Mouse (Mus musculus) effector memory CD4-positive, alpha-beta T cell, adult 5 months (primary cell): Measurements from ENCODE around the gene Mybpc2. TPM values are rescaled to one million over a fixed set of nuclear protein-coding genes. Genes with fewer than 3 reads are reported as not detected.

Source experiments
- polyA plus RNA-seq: library from polyadenylated mRNA; unstranded; fragments of 100-300 nt; shearing (Covaris generic); gene quantifications from one replicate; pipeline ENCODE4 v1.2.1, GENCODE M21; 2017

Mybpc2 gene
- not detected for polyA plus RNA-seq

GRCm38 (mm10) chr7:44524502-44524901 is at the start of gene Mybpc2:
Gene Mybpc2 (minus strand): TSS chr7:44524656.

GRCm38 (mm10) chr7:44572213-44572701 is 47.8 kb upstream of the Mybpc2 start, which contains the start of gene Napsa:
Gene Napsa (plus strand): TSS chr7:44572380.

GRCm38 (mm10) chr7:44553826-44554225 is 29.4 kb upstream of the Mybpc2 start, which contains the start of gene Nr1h2:
Gene Nr1h2 (minus strand): TSS chr7:44553951.

GRCm38 (mm10) chr7:44548497-44549087 is 24.1 kb upstream of the Mybpc2 start, which contains the start of gene Pold1:
Gene Pold1 (minus strand): TSS chr7:44548849.

GRCm38 (mm10) chr7:44531946-44532732 is 7.7 kb upstream of the Mybpc2 start, which contains the start of gene Spib:
Gene Spib (minus strand): TSS chr7:44532071.

GRCm38 (mm10) chr7:44495992-44496770 is 28.3 kb downstream of the Mybpc2 start, which contains the start of the genes Emc10 and Fam71e1:
Gene Emc10 (minus strand): TSS chr7:44496529.
Gene Fam71e1 (plus strand): TSS chr7:44496581.

GRCm38 (mm10) chr7:44467811-44468411 is 56.5 kb downstream of the Mybpc2 start, which contains the start of gene Josd2:
Gene Josd2 (plus strand): TSS chr7:44467980.

GRCm38 (mm10) chr7:44465111-44465510 is 59.3 kb downstream of the Mybpc2 start, which contains the start of gene Aspdh:
Gene Aspdh (plus strand): TSS chr7:44465391.

Other genes with a start within 250 kb of the Mybpc2 start
- 0.12 TPM for gene Clec11a, start 217.8 kb downstream of the Mybpc2 start, polyA plus RNA-seq
- gene Shank1, start 214.4 kb downstream of the Mybpc2 start, polyA plus RNA-seq: 0.47 TPM
- 0.77 TPM for gene Syt3, start 140.6 kb downstream of the Mybpc2 start, polyA plus RNA-seq
- gene 1700008O03Rik, start 138.8 kb downstream of the Mybpc2 start, polyA plus RNA-seq: not detected
- not detected for gene Lrrc4b, start 95.6 kb downstream of the Mybpc2 start, polyA plus RNA-seq
- gene Aspdh, start 59.3 kb downstream of the Mybpc2 start, polyA plus RNA-seq: not detected
- gene Josd2, start 56.7 kb downstream of the Mybpc2 start, polyA plus RNA-seq: 71.6 TPM
- 178 TPM for gene Emc10, start 28.1 kb downstream of the Mybpc2 start, polyA plus RNA-seq
- 1.00 TPM for gene Fam71e1, start 28.1 kb downstream of the Mybpc2 start, polyA plus RNA-seq
- 0.17 TPM for gene Spib, start 7.4 kb upstream of the Mybpc2 start, polyA plus RNA-seq
- gene Pold1, start 24.2 kb upstream of the Mybpc2 start, polyA plus RNA-seq: 42.7 TPM
- gene Nr1h2, start 29.3 kb upstream of the Mybpc2 start, polyA plus RNA-seq: 201 TPM
- 0.76 TPM for gene Napsa, start 47.7 kb upstream of the Mybpc2 start, polyA plus RNA-seq
- 0.36 TPM for gene Kcnc3, start 66.0 kb upstream of the Mybpc2 start, polyA plus RNA-seq
- not detected for gene Myh14, start 146.2 kb upstream of the Mybpc2 start, polyA plus RNA-seq
- gene Izumo2, start 184.1 kb upstream of the Mybpc2 start, polyA plus RNA-seq: not detected
- gene Vrk3, start 223.8 kb upstream of the Mybpc2 start, polyA plus RNA-seq: 80.0 TPM
- gene Zfp473, start 226.4 kb upstream of the Mybpc2 start, polyA plus RNA-seq: 0.51 TPM